Mouse (Mus musculus): ENCODE results near the gene Tcf19.

Gene Tcf19

GRCm38 (mm10) chr17:35516652-35517500, at the start of gene Tcf19, which contains the start of gene Cchcr1:
Gene Tcf19, minus strand, starts transcription at chr17:35516824.
Gene Cchcr1, plus strand, starts transcription at chr17:35517100.
- peak; percentile 100 for DNase-seq

- DNase-seq, result no peak
These were observed 41.6 kb upstream of the Tcf19 start for GRCm38 (mm10) chr17:35558216-35558615.

- no peak for DNase-seq
These were observed 40.7 kb upstream of the Tcf19 start for GRCm38 (mm10) chr17:35557351-35557750.

GRCm38 (mm10) chr17:35556812-35557211, 40.2 kb upstream of the Tcf19 start:
- DNase-seq, result no peak

GRCm38 (mm10) chr17:35556186-35556765, 39.7 kb upstream of the Tcf19 start:
- DNase-seq, result no peak

GRCm38 (mm10) chr17:35554761-35555397, 38.3 kb upstream of the Tcf19 start:
- DNase-seq, result no peak

- no peak for DNase-seq
These were observed 37.7 kb upstream of the Tcf19 start for GRCm38 (mm10) chr17:35554321-35554720.

- DNase-seq, result no peak
These were observed 35.3 kb upstream of the Tcf19 start, which contains the start of gene Cdsn for GRCm38 (mm10) chr17:35551881-35552414. Gene Cdsn, plus strand, starts transcription at chr17:35552128.

GRCm38 (mm10) chr17:35550871-35551270, 34.2 kb upstream of the Tcf19 start:
- DNase-seq, result no peak

GRCm38 (mm10) chr17:35550143-35550494, 33.5 kb upstream of the Tcf19 start:
- DNase-seq, result no peak

GRCm38 (mm10) chr17:35549437-35550142, 33.0 kb upstream of the Tcf19 start:
- DNase-seq, result peak; percentile 99

- DNase-seq, result no peak
These were observed 32.0 kb upstream of the Tcf19 start for GRCm38 (mm10) chr17:35548636-35549035.

GRCm38 (mm10) chr17:35547465-35547864, 30.8 kb upstream of the Tcf19 start:
- DNase-seq, result no peak

GRCm38 (mm10) chr17:35544680-35545079, 28.1 kb upstream of the Tcf19 start:
- DNase-seq, result no peak

- DNase-seq, result no peak
These were observed 27.4 kb upstream of the Tcf19 start for GRCm38 (mm10) chr17:35544001-35544400.

- no peak for DNase-seq
These were observed 26.8 kb upstream of the Tcf19 start for GRCm38 (mm10) chr17:35543412-35543861.

GRCm38 (mm10) chr17:35542761-35543411, 26.3 kb upstream of the Tcf19 start:
- no peak for DNase-seq

GRCm38 (mm10) chr17:35539540-35539939, 22.9 kb upstream of the Tcf19 start:
- DNase-seq, result no peak

- no peak for DNase-seq
These were observed 21.9 kb upstream of the Tcf19 start for GRCm38 (mm10) chr17:35538476-35538875.

- no peak for DNase-seq
These were observed 20.8 kb upstream of the Tcf19 start for GRCm38 (mm10) chr17:35537421-35537820.

- peak; percentile 93 for DNase-seq
These were observed 17.7 kb upstream of the Tcf19 start for GRCm38 (mm10) chr17:35534343-35534742.

- DNase-seq, result no peak
These were observed 16.3 kb upstream of the Tcf19 start, which contains the start of gene Psors1c2 for GRCm38 (mm10) chr17:35532901-35533300. Gene Psors1c2, plus strand, starts transcription at chr17:35533201.
